Mouse (Mus musculus) left cerebral cortex, adult 8-10 months (tissue): ENCODE data around the gene Tceal1. TPM values are rescaled to one million over a fixed set of nuclear protein-coding genes. Genes with fewer than 3 reads are reported as not detected.
"Not testable (repeated sequence)": the region's sequence is repeated elsewhere in the genome, so short reads cannot be mapped to it uniquely, and the experiment has no call there.

Experiments
- DNase-seq, 2 experiments: peaks; one replicate each; pipeline ENCODE4 v3.0.0; 2022; ENCODE audit warnings: low spot score in 2 of 2
- total RNA-seq, 4 experiments: library from RNA; stranded (reverse); gene quantifications; 2 replicates each; pipeline ENCODE4 v1.2.4; 2022

The Tceal1 gene
- total RNA-seq: 10 to 100 TPM; 14.5 to 16.3 (median 15.8) TPM

- peak; percentile 35 to 58 for DNase-seq
These were observed at the start of gene Tceal1 for GRCm38 (mm10) chrX:136707446-136708167. Gene Tceal1, plus strand, starts transcription at chrX:136707982.

- DNase-seq: peak; percentile 8 to 15
These were observed 41.5 kb upstream of the Tceal1 start for GRCm38 (mm10) chrX:136666281-136666706.

- DNase-seq: peak; percentile 19 to 25
These were observed 40.9 kb upstream of the Tceal1 start for GRCm38 (mm10) chrX:136666762-136667464.

- no peak for DNase-seq
These were observed 39.0 kb upstream of the Tceal1 start for GRCm38 (mm10) chrX:136668794-136669193.

GRCm38 (mm10) chrX:136680989-136681388 is 26.8 kb upstream of the Tceal1 start:
- DNase-seq: no peak

- DNase-seq: not testable (repeated sequence)
These were observed 16.0 kb upstream of the Tceal1 start for GRCm38 (mm10) chrX:136691606-136692293.

- no peak for DNase-seq
These were observed 15.5 kb upstream of the Tceal1 start for GRCm38 (mm10) chrX:136692294-136692675.

GRCm38 (mm10) chrX:136693196-136693595 is 14.6 kb upstream of the Tceal1 start:
- DNase-seq: no peak

GRCm38 (mm10) chrX:136708168-136708681 is 443 bp downstream of the Tceal1 start:
- peak; percentile 15 to 20 for DNase-seq

GRCm38 (mm10) chrX:136708782-136709181 is 1.0 kb downstream of the Tceal1 start:
- no peak for DNase-seq

- DNase-seq: not testable (repeated sequence)
These were observed 7.1 kb downstream of the Tceal1 start for GRCm38 (mm10) chrX:136714742-136715474.

- no peak for DNase-seq
These were observed 24.2 kb downstream of the Tceal1 start for GRCm38 (mm10) chrX:136732016-136732415.

GRCm38 (mm10) chrX:136740087-136740790 is 32.5 kb downstream of the Tceal1 start:
- no peak for DNase-seq

- DNase-seq: peak; percentile 77 to 98
These were observed 33.2 kb downstream of the Tceal1 start for GRCm38 (mm10) chrX:136740791-136741650.

- DNase-seq: peak; percentile 59 to 68
These were observed 33.9 kb downstream of the Tceal1 start for GRCm38 (mm10) chrX:136741651-136742201.

GRCm38 (mm10) chrX:136742241-136742640 is 34.5 kb downstream of the Tceal1 start:
- DNase-seq: no peak

GRCm38 (mm10) chrX:136742661-136743103 is 34.9 kb downstream of the Tceal1 start:
- DNase-seq: peak in 1 of 2 experiments; percentile 20

- DNase-seq: no peak
These were observed 35.7 kb downstream of the Tceal1 start, which contains the start of gene Morf4l2 for GRCm38 (mm10) chrX:136743459-136743858. Gene Morf4l2, minus strand, starts transcription at chrX:136743690.

- DNase-seq: no peak
These were observed 36.9 kb downstream of the Tceal1 start for GRCm38 (mm10) chrX:136744663-136745062.
